Mouse (Mus musculus) T-helper 2 cell (primary cell): ENCODE data around the gene Eef1a2.

Source experiments
- in situ Hi-C: fragments of 300-600 bp; cut with MboI, MseI; formaldehyde crosslinking; loops from one replicate; pipeline ENCODE4 v1.15.1; 2025; ENCODE audit warnings: high pct_unique_total_duplicates

The Eef1a2 gene

GRCm38 (mm10) chr2:181158471-181158870 lies 1.7 kb upstream of the Eef1a2 start:
- in situ Hi-C loops = no loop called here

- in situ Hi-C loops = no loop called here
Measured at GRCm38 (mm10) chr2:181157716-181158302, 995 bp upstream of the Eef1a2 start.

GRCm38 (mm10) chr2:181157180-181157579 lies 366 bp upstream of the Eef1a2 start:
- in situ Hi-C loops = no loop called here

GRCm38 (mm10) chr2:181155801-181156200 lies 1.0 kb downstream of the Eef1a2 start:
- in situ Hi-C loops = no loop called here

- in situ Hi-C loops = no loop called here
Measured at GRCm38 (mm10) chr2:181154831-181155415, 1.9 kb downstream of the Eef1a2 start.

GRCm38 (mm10) chr2:181154361-181154760 lies 2.5 kb downstream of the Eef1a2 start:
- in situ Hi-C loops = no loop called here

- in situ Hi-C loops = no loop called here
Measured at GRCm38 (mm10) chr2:181153837-181154236, 3.0 kb downstream of the Eef1a2 start.

- in situ Hi-C loops = no loop called here
Measured at GRCm38 (mm10) chr2:181153131-181153530, 3.7 kb downstream of the Eef1a2 start.

- in situ Hi-C loops = no loop called here
Measured at GRCm38 (mm10) chr2:181152701-181153100, 4.1 kb downstream of the Eef1a2 start.

GRCm38 (mm10) chr2:181150281-181150680 lies 6.5 kb downstream of the Eef1a2 start:
- in situ Hi-C loops = no loop called here

GRCm38 (mm10) chr2:181148318-181148955 lies 8.4 kb downstream of the Eef1a2 start:
- in situ Hi-C loops = no loop called here

GRCm38 (mm10) chr2:181147546-181148317 lies 9.1 kb downstream of the Eef1a2 start:
- in situ Hi-C loops = no loop called here

- in situ Hi-C loops = no loop called here
Measured at GRCm38 (mm10) chr2:181146976-181147545, 9.8 kb downstream of the Eef1a2 start.

GRCm38 (mm10) chr2:181144675-181145074 lies 12.1 kb downstream of the Eef1a2 start:
- in situ Hi-C loops = no loop called here

- in situ Hi-C loops = no loop called here
Measured at GRCm38 (mm10) chr2:181143509-181144276, 13.1 kb downstream of the Eef1a2 start.

- in situ Hi-C loops = no loop called here
Measured at GRCm38 (mm10) chr2:181142703-181143135, 14.1 kb downstream of the Eef1a2 start.

GRCm38 (mm10) chr2:181139641-181140193 lies 17.1 kb downstream of the Eef1a2 start:
- in situ Hi-C loops = no loop called here

- in situ Hi-C loops = no loop called here
Measured at GRCm38 (mm10) chr2:181136934-181137333, 19.9 kb downstream of the Eef1a2 start.

GRCm38 (mm10) chr2:181135446-181135818 lies 21.4 kb downstream of the Eef1a2 start:
- in situ Hi-C loops = no loop called here

GRCm38 (mm10) chr2:181134591-181135445 lies 22.0 kb downstream of the Eef1a2 start, which contains the start of gene Kcnq2:
Kcnq2 (minus strand) TSS chr2:181135300.
- in situ Hi-C loops = no loop called here
